Mouse (Mus musculus): ENCODE results near the gene Il6st.

Gene Il6st

DNA sequence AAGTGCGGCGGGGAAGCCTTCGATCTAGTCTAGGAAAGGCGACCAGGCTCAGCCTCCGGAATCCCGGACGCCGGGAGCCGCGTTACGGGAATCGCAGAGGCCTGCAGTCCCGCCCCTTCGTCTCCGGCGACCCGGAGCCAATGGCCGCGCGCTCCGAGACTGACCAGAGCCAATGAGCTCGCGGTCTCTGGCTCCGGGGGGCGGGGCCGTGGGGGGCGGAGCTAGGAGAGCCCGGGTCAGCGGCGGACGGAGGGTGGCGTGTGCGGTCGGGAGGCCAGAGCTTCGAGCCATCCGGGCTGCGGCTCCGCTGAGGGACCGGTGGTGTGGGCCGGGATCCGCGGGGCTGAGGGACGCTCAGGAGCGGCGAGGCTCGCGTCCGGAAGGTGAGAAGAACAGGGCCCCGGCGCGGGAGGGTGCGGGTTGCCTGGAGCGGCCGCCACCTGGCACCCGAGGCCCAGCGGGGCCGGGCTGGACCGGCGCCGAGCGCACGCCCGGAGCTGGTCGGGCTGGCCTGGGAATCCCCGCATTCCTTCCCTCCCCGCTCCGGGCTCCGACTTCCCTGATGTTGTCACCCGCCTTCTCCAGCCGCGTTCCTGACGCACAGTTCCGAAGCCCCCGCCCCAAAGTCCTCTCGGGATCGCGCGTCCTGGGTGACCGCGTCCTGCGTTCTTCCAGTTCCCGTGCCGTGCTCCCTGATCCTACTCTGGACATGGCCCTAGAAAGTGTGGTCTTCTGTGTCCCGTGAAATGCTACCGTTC lies at the start of gene Il6st:
Gene Il6st (plus strand): TSS at position 203 of the 758 bp plus-strand sequence.
- CTCF ChIA-PET = interaction anchor here in 1 of 4 experiments (1.1 kb wide), 1 partner anchor 46 kb away, joined by 3 read pairs; no protein-coding TSS in a partner anchor
- POLR2A ChIA-PET = interaction anchor here (0.6 to 6.0 kb wide), 72 partner anchors 9 to 974 kb away, joined by 3 to 193 read pairs (median 4); partner anchors contain the start of genes Ankrd55 (in 1 of the 4), Ccno (in 1 of the 4), Dhx29 (in 1 of the 4) and Gpbp1 (in 1 of the 4)

DNA sequence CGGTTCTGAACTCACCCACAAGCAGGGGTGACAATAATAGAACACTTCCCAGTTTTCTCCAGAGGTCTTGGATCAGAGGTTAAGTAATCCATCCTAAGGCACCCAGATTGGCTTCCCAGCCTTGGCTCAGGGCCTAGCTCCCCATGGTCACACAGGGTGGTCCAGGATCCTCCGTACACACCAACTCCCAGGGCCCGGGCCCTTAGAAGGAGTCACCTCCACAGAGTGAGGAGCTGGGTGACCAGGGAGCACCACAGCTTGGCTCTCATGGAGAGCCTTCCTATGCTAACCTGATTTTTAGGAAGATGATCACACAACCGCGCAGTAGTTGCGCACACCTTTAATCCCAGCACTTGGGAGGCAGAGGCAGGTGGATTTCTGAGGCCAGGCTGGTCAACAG lies 48.0 kb upstream of the Il6st start:
- POLR2A ChIA-PET = interaction anchor here (0.5 to 10.3 kb wide), 42 partner anchors 9 to 384 kb away, joined by 3 to 193 read pairs (median 4); partner anchors contain the start of genes Il6st (in 3 of the 4) and Plpp1 (in 1 of the 4)
- CTCF ChIA-PET = interaction anchor here in 3 of 4 experiments (0.6 to 1.5 kb wide), 4 partner anchors 24 to 601 kb away, joined by 3 to 6 read pairs (median 3); no protein-coding TSS in a partner anchor

DNA sequence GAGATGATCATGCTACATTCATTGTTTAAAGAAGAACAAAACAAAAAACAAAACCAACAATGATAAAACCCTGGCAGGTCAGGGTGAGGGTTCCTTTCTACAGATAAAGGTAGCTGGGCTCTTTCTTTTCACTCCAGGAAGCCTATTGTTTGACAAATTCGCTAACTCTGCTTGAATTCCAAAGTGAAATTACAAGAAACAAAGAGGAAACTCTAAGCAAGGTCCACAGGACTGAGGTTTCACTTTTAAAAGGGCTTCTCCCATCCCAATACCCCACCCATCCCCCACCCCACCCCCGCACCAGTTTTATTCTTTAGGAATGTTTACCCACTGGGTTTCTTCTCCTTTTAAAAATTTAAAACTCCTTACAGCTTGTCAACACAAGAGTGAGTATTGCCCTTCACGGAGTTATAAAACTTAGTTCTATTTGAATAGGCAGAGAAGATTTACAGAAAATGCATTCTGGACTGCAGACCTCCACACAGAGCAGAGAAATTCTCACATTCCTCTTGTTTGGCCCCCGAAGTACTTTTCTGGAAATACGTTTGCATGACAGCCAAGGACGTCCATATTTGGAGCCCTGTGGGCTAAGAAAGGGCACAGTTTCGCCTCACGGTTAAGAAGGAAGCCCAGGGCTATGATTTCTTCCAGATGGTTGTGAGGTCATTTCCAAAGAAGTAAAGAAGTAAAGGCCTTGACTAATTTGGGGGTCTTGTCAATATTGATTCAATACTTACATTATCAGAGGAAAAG lies 47.3 kb upstream of the Il6st start:
- ChIA-PET POLR2A (interaction anchor here (0.6 to 10.3 kb wide), 45 partner anchors 8 to 620 kb away, joined by 3 to 193 read pairs (median 5); partner anchors contain the start of genes Il6st (in 3 of the 4), Ccno (in 1 of the 4) and Plpp1 (in 1 of the 4)), CTCF (interaction anchor here (0.6 to 1.5 kb wide), 6 partner anchors 14 to 1273 kb away, joined by 3 to 19 read pairs (median 4); no protein-coding TSS in a partner anchor)

DNA sequence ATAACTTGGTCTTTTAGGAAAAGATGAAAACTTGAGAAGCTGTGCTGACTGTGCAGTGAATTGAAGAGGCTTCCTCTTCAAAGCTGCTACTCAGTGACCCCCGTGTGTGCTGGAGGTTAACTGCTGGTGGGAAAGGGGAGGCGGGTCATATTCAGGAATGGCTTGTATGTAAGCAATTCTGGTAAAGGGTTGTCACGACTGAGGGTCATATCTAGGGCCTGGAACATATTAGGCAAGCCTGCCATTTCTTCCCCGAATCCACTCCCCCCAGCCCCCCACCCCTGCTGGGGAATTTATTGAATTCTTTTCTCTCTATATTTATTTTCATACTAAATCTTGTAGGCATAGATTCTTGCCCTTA lies 46.7 kb upstream of the Il6st start:
- POLR2A ChIA-PET = interaction anchor here in 3 of 4 experiments (1.1 to 10.3 kb wide), 14 partner anchors 8 to 130 kb away, joined by 3 to 193 read pairs (median 12); partner anchors contain the start of gene Il6st (in 3 of the 3)

DNA sequence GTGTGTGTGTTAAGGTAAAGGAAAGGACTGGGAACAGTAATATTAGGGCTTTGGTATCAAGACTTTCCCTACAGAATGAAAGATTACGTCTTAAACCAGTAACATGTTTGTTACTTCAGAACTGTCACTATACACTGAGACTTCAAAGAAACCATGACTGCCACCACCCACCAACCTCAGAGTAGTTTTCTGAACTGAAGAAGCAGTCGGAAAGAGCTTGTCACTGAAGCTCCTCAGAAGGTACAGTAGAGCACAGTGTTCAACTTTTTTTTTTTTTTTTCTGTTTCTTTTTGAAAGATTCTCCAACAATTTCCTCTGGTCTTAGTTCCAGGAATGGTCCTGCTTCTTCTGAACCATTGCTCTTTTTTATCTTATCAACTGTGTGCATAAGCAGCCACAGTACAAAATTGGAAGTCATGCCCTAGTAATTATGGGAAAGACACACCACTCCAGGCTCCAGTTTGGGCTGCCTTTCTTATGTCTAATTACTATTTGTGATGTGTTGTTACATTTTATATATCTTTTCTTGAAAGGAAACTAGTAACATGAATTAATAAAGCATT lies 45.9 kb upstream of the Il6st start:
- CTCF ChIA-PET = no interaction called here
- POLR2A ChIA-PET = interaction anchor here in 3 of 4 experiments (1.0 to 10.3 kb wide), 5 partner anchors 10 to 45 kb away, joined by 3 to 193 read pairs (median 12); partner anchors contain the start of gene Il6st (in 1 of the 3)

More for the DNA sequence above, 46.7 kb upstream of the Il6st start:
- CTCF ChIA-PET = no interaction called here

DNA sequence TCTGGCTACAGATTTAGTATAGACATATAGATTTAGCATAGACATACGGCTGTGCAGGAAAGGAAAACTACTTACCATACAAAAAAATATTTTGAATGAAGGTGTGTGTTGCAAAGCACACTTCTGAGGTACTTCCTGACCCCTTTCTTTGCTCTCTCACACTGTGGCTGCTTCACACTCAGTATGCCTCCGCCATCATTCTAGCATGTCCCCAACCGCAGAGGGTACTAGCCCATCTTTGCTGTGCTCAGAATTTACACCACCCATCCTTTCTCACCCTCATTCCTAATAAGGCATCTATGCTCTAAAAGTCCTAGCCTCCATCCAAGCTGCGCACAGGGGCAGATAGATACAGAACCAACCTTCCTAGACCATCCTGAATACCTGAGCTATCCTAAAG lies 45.3 kb upstream of the Il6st start:
- CTCF ChIA-PET = no interaction called here
- POLR2A ChIA-PET = interaction anchor here in 3 of 4 experiments (0.9 to 2.0 kb wide), 8 partner anchors 8 to 71 kb away, joined by 3 to 10 read pairs (median 4); no protein-coding TSS in a partner anchor

DNA sequence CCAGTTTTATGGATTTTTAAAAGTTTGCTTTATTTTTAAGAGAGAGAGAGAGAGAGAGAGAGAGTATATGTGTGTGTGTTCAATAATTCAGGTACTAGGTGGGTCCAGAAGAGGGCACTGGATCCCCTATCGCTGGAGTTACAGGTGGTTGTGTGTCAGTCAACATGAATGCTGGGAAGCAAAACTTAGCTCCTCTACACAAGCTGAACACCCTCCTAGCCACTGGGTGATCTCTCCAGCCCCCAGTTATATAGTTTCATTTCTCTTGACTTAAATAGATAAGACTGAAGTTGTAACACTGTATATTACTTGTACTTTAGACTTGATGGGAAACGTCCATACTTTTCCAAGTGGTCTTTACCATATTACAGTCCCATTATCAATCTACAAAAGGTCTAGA lies 39.7 kb upstream of the Il6st start:
- POLR2A ChIA-PET = interaction anchor here in 3 of 4 experiments (0.6 to 5.9 kb wide), 15 partner anchors 8 to 504 kb away, joined by 3 to 75 read pairs (median 4); partner anchors contain the start of gene Dhx29 (in 1 of the 3)
- CTCF ChIA-PET = interaction anchor here in 1 of 4 experiments (0.6 to 1.2 kb wide), 3 partner anchors 9 to 77 kb away, joined by 3 read pairs; no protein-coding TSS in a partner anchor

DNA sequence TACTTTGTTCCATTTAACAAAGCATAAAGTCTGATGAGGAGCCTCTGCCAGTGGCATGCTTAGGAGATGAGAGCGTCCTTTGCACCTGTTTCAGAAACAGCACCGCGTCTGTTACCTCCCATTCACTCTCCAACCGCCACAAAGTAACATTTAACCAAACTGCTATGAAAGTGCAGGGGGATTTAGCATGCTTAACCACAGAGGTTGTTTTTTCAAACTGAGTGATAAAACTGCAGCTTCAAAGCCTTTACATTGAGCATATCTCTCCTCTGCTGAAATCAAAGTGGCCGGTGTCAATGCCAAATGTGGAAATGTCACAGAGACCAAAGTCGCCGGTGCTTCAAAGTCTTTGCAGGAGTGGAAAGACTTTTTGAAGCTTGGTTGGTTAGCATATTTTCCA lies 39.2 kb upstream of the Il6st start:
- POLR2A ChIA-PET = interaction anchor here in 3 of 4 experiments (0.6 to 5.9 kb wide), 20 partner anchors 9 to 503 kb away, joined by 3 to 75 read pairs (median 4); partner anchors contain the start of gene Dhx29 (in 1 of the 3)
- CTCF ChIA-PET = interaction anchor here in 1 of 4 experiments (0.6 to 1.2 kb wide), 3 partner anchors 9 to 77 kb away, joined by 3 read pairs; no protein-coding TSS in a partner anchor

DNA sequence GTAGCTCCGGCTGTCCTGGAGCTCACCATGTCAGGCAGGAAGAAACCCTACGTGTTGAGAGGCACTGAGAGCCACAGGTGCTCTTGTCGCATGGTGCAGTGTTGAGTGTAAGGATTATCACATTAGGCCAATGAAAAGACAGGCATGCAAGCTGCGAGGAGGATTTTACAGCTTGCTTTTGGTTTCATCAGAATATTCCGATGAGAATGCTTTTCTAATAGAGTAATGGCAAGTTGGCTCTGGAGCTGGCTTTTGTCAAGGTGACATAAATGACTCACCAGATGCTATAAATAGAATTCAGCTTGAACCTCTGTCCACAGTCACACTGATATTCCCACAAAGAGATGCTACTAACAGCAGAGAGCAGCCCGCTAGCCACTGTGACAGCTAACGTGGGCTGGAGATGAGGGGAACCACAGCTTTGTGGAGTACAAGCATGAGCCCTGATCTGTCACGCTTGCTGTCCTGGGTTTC lies 38.7 kb upstream of the Il6st start:
- ChIA-PET POLR2A (interaction anchor here in 3 of 4 experiments (0.8 to 5.9 kb wide), 17 partner anchors 9 to 503 kb away, joined by 3 to 75 read pairs (median 4); partner anchors contain the start of genes Dhx29 (in 1 of the 3) and Il6st (in 1 of the 3)), CTCF (interaction anchor here in 2 of 4 experiments (0.6 to 1.2 kb wide), 2 partner anchors 76 to 123 kb away, joined by 3 read pairs; no protein-coding TSS in a partner anchor)

DNA sequence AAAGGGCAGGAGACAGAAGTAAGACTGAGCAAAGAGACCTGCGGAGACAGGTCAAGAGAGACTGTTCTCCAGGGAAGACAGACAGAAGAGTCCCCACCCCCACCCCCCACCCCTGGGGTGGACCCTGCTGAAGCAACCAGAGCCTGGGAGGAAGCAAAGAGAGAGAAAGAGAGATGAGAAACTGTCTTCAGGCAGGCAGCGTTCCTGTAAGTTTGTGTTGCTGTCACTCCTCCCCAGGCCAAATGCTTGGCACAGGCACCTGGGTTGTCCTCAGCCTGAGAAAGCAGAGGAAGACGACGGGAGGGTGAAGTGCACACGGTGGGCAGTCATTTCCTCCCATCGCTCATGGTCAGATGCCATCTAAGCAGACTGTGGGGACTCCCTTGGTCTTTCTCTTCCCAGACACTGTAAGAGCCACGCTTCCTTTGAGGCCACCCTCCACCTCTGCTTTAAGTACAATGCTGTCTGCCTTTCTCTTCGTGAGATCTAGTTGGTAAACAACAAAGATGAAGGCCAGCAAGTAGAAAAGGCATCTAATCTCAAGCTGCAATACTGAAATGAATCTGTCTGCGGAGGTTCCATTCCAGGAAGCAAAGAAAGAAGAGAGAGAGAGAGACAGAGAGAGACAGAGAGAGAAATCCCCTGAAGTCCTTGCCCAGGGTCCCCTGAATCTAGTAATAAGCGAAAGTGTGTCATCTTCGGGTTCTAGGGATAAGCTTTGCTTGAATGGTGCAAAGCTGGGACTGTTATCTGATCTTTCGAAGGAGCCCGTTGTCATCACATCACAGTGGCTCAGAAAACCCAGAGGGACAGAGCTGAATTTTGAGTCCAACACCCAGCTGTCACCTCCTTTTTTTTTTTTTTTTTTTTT lies 37.4 kb upstream of the Il6st start:
- POLR2A ChIA-PET = interaction anchor here (0.5 to 5.9 kb wide), 25 partner anchors 8 to 777 kb away, joined by 3 to 75 read pairs (median 6); partner anchors contain the start of gene Il6st (in 2 of the 4)
- CTCF ChIA-PET = interaction anchor here in 3 of 4 experiments (0.6 to 1.3 kb wide), 4 partner anchors 83 to 395 kb away, joined by 3 to 7 read pairs (median 4); no protein-coding TSS in a partner anchor

DNA sequence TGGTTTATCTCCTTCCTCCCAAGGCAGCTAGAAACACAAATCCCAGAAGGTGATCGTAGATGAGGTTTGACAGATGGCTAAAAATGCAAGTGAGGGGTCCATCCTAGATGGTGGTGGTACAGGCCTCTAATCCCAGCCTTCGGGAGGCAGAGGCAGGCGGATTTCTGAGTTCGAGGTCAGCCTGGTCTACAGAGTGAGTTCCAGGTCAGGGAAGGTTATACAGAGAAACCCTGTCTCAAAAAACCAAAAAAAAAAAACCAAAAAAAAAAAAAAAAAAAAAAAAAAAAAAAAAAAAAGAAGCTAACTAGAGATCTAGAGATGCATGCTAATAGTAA lies 36.8 kb upstream of the Il6st start:
- ChIA-PET CTCF (interaction anchor here in 3 of 4 experiments (0.6 to 1.3 kb wide), 5 partner anchors 83 to 519 kb away, joined by 3 to 7 read pairs (median 4); no protein-coding TSS in a partner anchor), POLR2A (interaction anchor here (0.6 to 5.9 kb wide), 33 partner anchors 8 to 777 kb away, joined by 3 to 75 read pairs (median 5); partner anchors contain the start of gene Il6st (in 2 of the 4))

DNA sequence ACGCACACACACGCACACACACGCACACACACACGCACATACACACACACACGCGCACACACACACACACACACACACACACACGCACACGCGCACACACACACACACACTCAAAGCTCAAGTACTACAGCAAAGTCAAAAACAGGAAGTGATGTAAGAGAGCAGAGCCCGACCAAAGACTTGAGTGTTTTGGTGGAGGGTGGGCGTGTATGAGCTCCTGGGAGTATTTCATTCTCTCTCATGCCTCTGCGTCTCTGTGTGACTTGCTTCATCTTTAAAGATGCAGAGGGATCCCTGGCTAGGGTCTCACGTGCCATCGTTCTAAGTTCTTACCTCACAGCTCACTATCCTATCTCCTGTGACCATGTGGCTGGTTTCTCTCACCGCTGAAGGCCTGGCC lies 36.3 kb upstream of the Il6st start:
- CTCF ChIA-PET = interaction anchor here in 3 of 4 experiments (0.6 to 1.3 kb wide), 3 partner anchors 82 to 519 kb away, joined by 3 to 7 read pairs (median 4); no protein-coding TSS in a partner anchor
- POLR2A ChIA-PET = interaction anchor here (0.6 to 5.9 kb wide), 37 partner anchors 9 to 624 kb away, joined by 3 to 75 read pairs (median 4); partner anchors contain the start of gene Il6st (in 2 of the 4)

DNA sequence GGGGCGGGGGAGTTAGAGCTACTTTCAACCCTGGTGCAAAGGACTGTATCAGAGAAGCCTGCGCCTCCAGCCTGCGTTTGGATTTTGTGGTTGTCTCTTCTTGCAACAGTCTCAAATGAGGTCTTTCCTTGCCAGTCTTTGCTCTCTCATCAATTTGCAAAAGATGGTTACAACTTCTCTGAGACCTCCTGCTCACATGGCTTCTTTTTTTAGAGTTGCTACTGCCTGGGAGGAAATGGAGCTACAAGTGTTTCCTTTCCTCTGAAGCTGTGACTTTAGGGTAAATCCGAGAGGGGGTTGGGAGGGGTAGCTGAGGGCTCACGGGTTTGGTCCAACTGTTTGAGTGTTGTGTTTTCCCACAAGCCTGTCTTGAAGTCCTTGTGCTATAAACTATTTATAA lies 30.6 kb upstream of the Il6st start:
- ChIA-PET CTCF (interaction anchor here in 1 of 4 experiments (0.6 kb wide), 1 partner anchor 9 kb away, joined by 3 read pairs; no protein-coding TSS in a partner anchor), POLR2A (interaction anchor here in 2 of 4 experiments (0.9 to 3.0 kb wide), 9 partner anchors 8 to 53 kb away, joined by 3 to 19 read pairs (median 5); no protein-coding TSS in a partner anchor)

DNA sequence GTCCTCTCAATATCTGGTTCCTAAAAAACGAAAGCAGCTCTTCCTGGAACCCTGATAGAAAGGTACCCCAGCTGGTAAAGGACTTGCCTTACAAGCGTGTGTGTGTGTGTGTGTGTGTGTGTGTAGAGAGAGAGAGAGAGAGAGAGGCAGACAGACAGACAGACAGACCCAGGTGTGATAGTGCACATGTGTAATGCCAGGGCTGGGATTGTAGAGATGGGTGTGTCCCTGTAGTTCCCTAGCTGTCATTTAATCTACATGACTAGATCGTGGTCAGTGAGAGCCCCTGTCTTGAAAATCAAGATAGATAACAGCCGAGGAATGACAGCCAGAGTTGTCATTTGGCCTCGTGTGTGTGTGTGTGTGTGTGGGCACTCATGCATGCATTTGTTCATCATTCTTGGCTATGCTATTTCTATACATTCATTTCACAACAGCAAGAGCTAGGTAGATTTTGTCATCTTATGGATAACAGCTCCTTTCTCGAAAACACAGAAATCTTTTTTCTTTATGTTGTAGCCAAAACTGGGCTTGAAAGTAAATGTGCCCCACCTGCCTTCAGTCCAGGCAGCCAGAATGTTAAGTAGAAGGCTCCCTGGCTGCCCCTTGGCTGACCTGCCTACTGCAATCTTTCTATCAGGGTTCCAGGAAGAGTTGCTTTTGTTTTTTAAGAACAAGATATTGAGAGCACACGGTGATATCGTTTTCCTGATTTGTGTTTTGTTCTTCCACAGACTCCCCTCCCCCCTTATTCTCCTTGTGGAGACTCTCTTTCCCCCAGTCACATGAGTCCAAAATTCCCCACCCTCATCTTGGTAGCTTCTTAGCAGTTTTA lies 28.4 kb upstream of the Il6st start:
- ChIA-PET POLR2A (interaction anchor here in 3 of 4 experiments (1.0 to 7.3 kb wide), 6 partner anchors 8 to 29 kb away, joined by 3 to 98 read pairs (median 10); partner anchors contain the start of gene Il6st (in 1 of the 3)), CTCF (interaction anchor here in 2 of 4 experiments (0.6 kb wide), 2 partner anchors 7 to 242 kb away, joined by 3 to 4 read pairs; no protein-coding TSS in a partner anchor)

DNA sequence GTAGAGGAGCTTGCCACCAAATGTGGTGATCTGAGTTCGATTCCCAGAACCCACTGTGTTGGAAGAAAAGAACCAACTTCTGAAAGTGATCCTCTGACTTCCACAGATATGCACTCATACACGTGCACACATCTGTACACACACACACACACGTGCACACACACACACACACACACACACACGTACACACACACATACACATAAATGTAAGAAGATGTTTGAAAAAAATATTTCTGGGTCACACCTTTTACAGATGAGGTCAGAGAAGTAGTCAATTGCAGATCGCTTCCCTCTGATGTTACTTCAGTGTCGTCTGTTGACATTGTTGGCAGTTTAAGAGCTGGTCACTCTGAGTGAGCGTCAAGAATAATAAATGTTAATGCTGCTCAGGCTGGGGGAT lies 27.6 kb upstream of the Il6st start:
- CTCF ChIA-PET = interaction anchor here in 2 of 4 experiments (0.6 kb wide), 2 partner anchors 8 to 242 kb away, joined by 3 to 4 read pairs; no protein-coding TSS in a partner anchor

More for the DNA sequence above, 27.6 kb upstream of the Il6st start:
- POLR2A ChIA-PET = interaction anchor here in 2 of 4 experiments (0.8 to 7.3 kb wide), 5 partner anchors 9 to 194 kb away, joined by 3 to 98 read pairs (median 4); partner anchors contain the start of gene Il6st (in 1 of the 2)

All from embryonic stem cell, embryonic (primary cell).